Mouse (Mus musculus) kidney, postnatal 14 days (tissue): ENCODE results near the gene Lpar1.
A peak's percentile ranks its signal among the peaks of the same experiment; 100 is the strongest.

ENCODE experiments used
- DNase-seq: peaks from one replicate; pipeline ENCODE4 v3.0.0; 2022; ENCODE audit warnings: mixed read lengths

The Lpar1 gene

GRCm38 (mm10) chr4:58553631-58554358 lies at the start of gene Lpar1:
Lpar1 (minus strand) TSS chr4:58553898.
- DNase-seq: no peak

- DNase-seq: no peak
Observed at GRCm38 (mm10) chr4:58585942-58586341, 32.2 kb upstream of the Lpar1 start.

GRCm38 (mm10) chr4:58581191-58581590 lies 27.5 kb upstream of the Lpar1 start:
- no peak for DNase-seq

GRCm38 (mm10) chr4:58580516-58580915 lies 26.8 kb upstream of the Lpar1 start:
- no peak for DNase-seq

- no peak for DNase-seq
Observed at GRCm38 (mm10) chr4:58580098-58580497, 26.4 kb upstream of the Lpar1 start.

GRCm38 (mm10) chr4:58578488-58578887 lies 24.8 kb upstream of the Lpar1 start:
- DNase-seq: peak; percentile 55

GRCm38 (mm10) chr4:58577382-58578048 lies 23.8 kb upstream of the Lpar1 start:
- no peak for DNase-seq

- DNase-seq: no peak
Observed at GRCm38 (mm10) chr4:58575831-58576230, 22.1 kb upstream of the Lpar1 start.

- no peak for DNase-seq
Observed at GRCm38 (mm10) chr4:58574024-58574423, 20.3 kb upstream of the Lpar1 start.

- DNase-seq: no peak
Observed at GRCm38 (mm10) chr4:58572446-58572845, 18.7 kb upstream of the Lpar1 start.

GRCm38 (mm10) chr4:58571661-58572060 lies 18.0 kb upstream of the Lpar1 start:
- DNase-seq: no peak

- no peak for DNase-seq
Observed at GRCm38 (mm10) chr4:58571232-58571631, 17.5 kb upstream of the Lpar1 start.

GRCm38 (mm10) chr4:58568486-58568885 lies 14.8 kb upstream of the Lpar1 start:
- DNase-seq: no peak

- DNase-seq: no peak
Observed at GRCm38 (mm10) chr4:58562776-58563175, 9.1 kb upstream of the Lpar1 start.

GRCm38 (mm10) chr4:58557001-58557400 lies 3.3 kb upstream of the Lpar1 start:
- no peak for DNase-seq

GRCm38 (mm10) chr4:58554359-58554838 lies 701 bp upstream of the Lpar1 start:
- no peak for DNase-seq

GRCm38 (mm10) chr4:58552731-58553630 lies 717 bp downstream of the Lpar1 start:
- DNase-seq: peak; percentile 88

- no peak for DNase-seq
Observed at GRCm38 (mm10) chr4:58552229-58552628, 1.5 kb downstream of the Lpar1 start.

GRCm38 (mm10) chr4:58551820-58552219 lies 1.9 kb downstream of the Lpar1 start:
- peak; percentile 72 for DNase-seq

GRCm38 (mm10) chr4:58547725-58548124 lies 6.0 kb downstream of the Lpar1 start:
- no peak for DNase-seq

GRCm38 (mm10) chr4:58547273-58547565 lies 6.5 kb downstream of the Lpar1 start:
- peak; percentile 36 for DNase-seq

GRCm38 (mm10) chr4:58546441-58547272 lies 7.0 kb downstream of the Lpar1 start:
- DNase-seq: no peak
